Mouse (Mus musculus) kidney, adult 2 months (tissue): ENCODE data around the gene Tpbg.

Experiments used
- CTCF ChIP-seq: fragments of 200-500 bp; conservative IDR thresholded peaks from 2 replicates; pipeline ENCODE4 v1.5.1; 2011; ENCODE audit warnings: low read depth, mild to moderate bottlenecking, control low read depth, low read length, moderate library complexity, mixed read lengths; ENCODE audit not compliant: insufficient read depth, insufficient read length
- POLR2A ChIP-seq: fragments of 200-500 bp; IDR thresholded peaks from one replicate; pipeline ENCODE4 v1.6.1; 2011; ENCODE audit warnings: low read depth, low read length, control low read depth

GRCm38 (mm10) chr9:85854780-85855179, 12.6 kb downstream of the Tpbg start:
- TF ChIP-seq CTCF (no peak), POLR2A (no peak)
